Mouse (Mus musculus): Measurements from ENCODE around the gene Soat2.
"Not testable (repeated sequence)": the region's sequence is repeated elsewhere in the genome, so short reads cannot be mapped to it uniquely, and the experiment has no call there.

Gene Soat2

DNA sequence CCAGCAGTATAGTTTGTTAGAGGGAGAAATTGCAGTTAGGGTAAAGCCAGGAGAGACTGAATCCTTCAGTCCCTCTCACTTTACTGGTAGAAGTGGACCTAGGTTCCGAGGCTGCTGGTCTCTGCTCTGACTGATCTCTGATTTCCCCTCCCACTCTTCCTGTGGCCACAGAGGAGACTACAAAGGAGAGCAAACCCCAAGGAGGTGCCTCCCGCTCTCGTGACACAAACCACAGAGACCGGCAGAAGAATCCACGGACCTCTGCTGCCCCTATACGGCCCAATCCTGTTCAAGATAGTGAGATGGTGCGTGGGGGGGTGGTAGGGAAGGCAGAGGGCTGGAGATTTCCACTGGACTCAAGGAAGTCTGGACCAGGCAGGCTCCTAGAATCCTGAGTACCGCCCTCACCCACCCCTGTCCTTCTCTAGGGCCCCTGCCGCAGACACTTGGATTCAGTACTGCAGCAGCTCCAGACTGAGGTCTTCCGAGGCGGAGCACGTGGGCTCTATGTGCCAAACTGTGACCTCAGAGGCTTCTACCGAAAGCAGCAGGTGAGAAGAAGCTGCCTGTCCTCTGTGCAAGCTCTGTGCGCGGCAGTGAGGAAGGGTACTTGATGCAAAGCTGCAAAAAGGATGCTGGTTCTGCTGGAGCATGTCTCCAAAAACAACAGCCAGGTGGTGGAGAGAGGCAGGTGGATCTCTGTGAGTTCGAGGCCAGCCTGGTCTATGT lies 2.5 kb upstream of the Soat2 start:
- DNase-seq = no peak

GRCm38 (mm10) chr15:102149561-102149960 lies 765 bp upstream of the Soat2 start:
- DNase-seq = no peak

GRCm38 (mm10) chr15:102152646-102153045 lies 2.3 kb downstream of the Soat2 start:
- no peak for DNase-seq

- not testable (repeated sequence) for DNase-seq
Observed at GRCm38 (mm10) chr15:102155006-102155405, 4.7 kb downstream of the Soat2 start.

- DNase-seq = no peak
Observed at GRCm38 (mm10) chr15:102156836-102157235, 6.5 kb downstream of the Soat2 start.

GRCm38 (mm10) chr15:102160415-102161060 lies 10.2 kb downstream of the Soat2 start:
- no peak for DNase-seq

- DNase-seq = no peak
Observed at GRCm38 (mm10) chr15:102163900-102164693, 13.8 kb downstream of the Soat2 start.

GRCm38 (mm10) chr15:102165468-102166100 lies 15.3 kb downstream of the Soat2 start:
- no peak for DNase-seq

DNA sequence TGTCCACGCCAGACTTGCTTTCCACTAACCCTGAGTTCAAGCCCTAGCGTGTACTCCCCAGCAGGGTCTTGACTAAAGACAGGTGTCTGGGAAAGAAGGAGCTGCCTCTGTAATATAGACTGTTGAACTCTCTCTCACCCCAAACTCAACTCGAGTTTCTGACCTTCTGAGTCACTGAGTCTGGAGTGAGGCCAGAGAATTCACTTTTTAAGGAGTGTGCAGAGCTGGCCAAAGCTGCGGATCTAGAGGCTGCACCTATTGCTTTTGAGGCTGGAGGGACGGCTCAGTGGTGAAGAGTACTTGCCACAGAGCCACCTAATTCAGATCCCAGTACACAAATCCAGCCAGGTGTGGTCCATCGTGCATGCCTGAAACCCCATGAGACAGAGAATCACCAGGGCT lies 17.3 kb downstream of the Soat2 start:
- DNase-seq = no peak

DNA sequence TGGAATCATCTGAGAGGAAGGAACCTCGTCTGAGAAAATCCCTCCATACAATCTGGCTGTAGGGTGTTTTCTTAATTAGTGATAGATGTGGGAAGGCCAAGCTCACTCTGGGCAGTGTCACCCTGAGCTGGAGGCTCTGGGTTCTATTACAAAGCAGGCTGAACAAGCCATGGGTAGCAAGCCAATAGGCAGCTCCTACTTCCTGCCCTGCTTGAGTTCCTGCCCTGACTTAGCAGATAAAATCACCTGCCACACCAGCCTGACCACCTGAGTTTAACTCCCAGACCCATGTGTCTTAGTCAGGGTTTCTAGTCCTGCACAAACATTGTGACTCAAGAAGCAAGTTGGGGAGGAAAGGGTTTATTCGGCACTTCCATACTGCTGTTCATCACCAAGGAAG lies 18.7 kb downstream of the Soat2 start:
- no peak for DNase-seq

DNA sequence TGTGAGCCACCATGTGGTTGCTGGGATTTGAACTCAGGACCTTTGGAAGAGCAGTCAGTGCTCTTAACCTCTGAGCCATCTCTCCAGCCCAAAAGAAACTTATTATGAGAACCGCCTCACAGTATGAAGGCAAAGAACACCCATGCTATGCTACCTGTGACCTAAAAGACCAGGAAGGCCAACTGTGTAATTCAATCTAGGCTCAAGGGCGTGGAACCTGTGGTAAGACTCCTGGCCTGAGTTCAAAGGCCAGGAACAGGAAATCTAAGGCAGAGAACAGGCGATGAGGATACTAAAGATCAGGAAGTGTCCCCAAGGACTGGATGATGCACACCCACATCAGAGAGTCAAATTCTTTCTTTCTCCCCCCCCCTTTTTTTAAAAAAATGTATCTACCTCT lies 23.3 kb downstream of the Soat2 start:
- no peak for DNase-seq

- no peak for DNase-seq
Observed at GRCm38 (mm10) chr15:102175736-102176319, 25.5 kb downstream of the Soat2 start.

GRCm38 (mm10) chr15:102176571-102177316 lies 26.4 kb downstream of the Soat2 start:
- no peak for DNase-seq

DNA sequence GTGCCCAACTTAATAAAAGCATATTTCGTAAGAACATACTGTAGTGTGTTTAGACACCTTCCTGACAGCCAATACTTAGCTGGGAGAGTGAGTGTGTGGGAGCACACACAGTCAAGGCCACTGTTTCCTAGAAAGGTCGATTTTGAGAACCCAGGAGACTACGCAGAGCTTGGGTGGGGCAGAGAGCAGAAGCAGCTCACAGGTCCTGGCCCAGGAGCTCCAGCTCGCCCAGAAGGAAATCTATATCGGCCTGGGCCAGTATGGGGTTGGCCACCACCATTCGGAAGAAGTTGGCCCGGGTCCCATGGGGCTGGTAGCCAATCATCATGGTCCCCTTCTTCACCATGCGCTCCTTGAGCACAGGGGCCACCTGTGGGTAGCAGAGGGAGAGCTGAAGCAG lies 27.1 kb downstream of the Soat2 start:
- no peak for DNase-seq

DNA sequence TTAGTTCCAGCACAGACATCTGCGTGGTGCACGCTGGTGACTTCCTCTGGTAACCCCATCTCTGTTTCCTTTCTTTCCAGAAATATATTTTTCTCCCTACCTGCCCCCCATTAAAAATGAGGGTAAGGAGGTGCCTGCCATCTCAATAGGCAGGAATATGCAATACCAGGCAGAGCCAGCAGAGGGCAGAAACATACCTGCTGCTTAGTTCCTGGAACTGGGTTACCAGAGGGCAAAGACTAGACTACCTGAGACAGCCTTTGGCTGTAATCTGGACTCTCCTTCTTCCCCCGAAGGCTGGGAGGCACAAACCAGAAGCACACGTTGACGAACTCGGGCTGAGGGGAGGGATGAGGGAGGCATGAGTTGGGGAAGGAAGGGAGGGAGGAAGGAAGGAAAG lies 28.0 kb downstream of the Soat2 start:
- peak; percentile 57 for DNase-seq

DNA sequence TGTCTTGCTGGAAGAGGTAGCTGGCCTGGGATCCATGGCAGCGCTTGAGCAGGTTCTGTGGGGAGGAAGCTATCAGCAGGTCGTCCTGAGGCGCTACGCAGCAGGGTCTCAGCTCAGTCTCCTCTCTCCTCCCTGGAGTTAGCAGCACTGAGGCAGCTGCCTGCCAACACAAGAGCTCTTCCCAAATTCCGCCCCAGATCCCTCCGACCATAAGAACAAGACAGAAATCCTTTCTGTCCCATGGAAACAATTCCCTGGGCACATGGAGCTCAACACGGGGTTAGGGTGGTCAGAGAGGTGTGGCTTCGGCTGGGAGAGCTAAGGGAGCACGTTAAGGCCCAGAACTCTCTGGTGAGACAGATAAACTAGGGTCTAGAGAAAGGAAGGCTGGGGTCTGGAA lies 28.8 kb downstream of the Soat2 start:
- DNase-seq = no peak

- no peak for DNase-seq
Observed at GRCm38 (mm10) chr15:102179924-102180323, 29.6 kb downstream of the Soat2 start.

DNA sequence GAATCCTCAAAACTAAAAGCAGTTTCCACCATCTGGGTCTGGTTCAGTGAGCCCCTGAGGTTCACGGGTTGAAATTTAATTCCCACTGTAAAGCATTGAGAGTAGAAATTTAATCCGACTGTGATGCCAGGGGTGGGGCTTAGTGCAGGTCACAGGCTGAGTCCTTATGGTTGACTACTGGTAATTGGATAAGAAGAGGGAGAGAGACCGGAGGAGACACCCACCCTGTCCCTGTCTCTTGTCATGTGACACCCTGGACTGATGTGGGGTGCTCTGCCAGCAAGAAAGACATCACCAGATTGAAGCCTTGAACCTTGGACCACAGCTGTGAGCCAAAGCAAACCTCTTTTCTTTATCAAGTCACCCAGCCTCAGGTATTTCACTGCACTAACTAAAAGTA lies 32.8 kb downstream of the Soat2 start:
- DNase-seq = no peak

DNA sequence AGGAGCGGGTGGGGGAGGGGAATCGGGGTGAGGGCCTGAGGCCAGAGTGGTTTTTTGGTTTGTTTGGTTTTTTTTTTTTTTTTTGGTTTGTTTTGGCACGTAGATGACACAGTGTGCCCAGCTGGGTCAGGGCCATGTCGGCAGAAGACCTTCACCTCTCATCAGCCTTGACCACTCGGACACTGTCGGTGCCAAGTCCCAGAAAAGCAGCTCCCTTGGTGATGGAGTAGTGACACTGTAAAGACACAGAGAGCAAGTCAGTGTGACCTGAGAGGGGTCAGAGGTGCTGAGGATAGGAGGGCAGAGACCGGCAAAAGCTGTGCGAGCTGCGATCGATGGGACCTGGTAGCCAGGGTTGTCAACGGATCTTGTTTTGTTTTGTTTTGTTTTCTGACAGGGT lies 35.9 kb downstream of the Soat2 start:
- DNase-seq = no peak

DNA sequence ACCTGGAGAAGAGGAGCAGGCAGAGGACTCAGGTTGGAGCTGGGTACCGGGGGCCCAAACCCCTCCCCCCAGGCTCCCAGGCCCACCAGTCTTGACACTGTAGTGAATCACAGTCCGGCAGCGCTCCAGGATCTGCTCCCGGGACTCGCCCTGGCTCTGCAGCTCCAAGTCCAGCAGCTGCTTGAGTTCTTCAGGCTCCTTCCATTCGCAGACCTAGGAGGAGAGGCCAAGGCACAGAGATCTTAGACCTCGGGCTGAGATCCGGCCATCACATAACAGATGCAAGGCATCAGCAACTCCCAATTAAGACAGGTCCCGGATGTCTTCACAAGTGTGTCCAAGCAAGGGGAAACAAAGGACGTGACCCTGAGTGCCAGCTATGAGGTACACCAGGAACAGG lies 37.8 kb downstream of the Soat2 start:
- no peak for DNase-seq

DNA sequence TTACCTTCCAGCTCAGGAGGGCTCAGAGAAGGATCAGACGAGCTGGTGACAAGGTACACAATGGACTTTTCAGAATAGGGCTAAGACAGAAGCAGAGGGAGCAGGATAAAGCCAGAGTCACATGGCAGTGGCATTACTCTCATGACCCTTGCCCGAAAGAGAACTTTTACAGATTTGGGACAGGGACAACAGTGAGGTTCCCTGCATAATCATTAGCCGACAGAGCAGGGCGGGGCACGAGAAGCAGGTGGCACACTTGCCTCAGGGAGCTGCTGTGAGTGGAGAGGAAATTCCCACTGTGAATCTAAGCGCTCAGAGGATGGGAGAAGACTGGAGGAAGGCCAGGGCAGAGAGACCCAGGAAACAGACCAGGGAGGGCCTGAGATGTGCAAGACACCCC lies 38.6 kb downstream of the Soat2 start:
- DNase-seq = no peak

DNA sequence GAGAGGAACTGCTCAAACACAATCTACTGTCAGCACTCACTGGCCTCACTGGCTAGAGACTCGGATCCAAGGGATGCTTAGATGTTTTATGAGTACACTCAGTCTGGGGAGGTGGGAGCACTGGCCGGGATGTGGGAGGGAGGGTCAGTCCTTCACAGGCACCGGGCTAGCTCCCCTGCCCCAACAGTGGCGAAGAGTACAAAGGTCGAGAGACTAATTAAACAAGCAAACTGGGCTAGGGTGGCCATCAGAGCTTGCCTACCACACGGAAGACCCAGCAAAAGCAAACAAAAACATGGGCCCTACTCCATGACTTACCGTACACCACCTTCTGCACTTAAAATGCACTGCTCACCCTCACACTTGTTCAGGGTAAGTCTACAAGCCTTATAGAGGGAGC lies 41.4 kb downstream of the Soat2 start:
- DNase-seq = no peak

All from right cerebral cortex, postnatal 25 days (tissue).